Mouse (Mus musculus) CH12.LX (cell line): ENCODE data around the gene Cmtm2b.

Experiments used
- CTCF ChIP-seq, 2 experiments: IDR thresholded peaks in 1 of 2; conservative IDR thresholded peaks in 1 of 2; 2 replicates each; pipeline ENCODE4 v1.5.1; 2011 to 2012; ENCODE audit warnings: low read depth in 2 of 2, low read length in 2 of 2, improper control_type of control experiment in 1 of 2, inconsistent platforms in 1 of 2, mild to moderate bottlenecking in 1 of 2, moderate library complexity in 1 of 2
- MAFK ChIP-seq: IDR thresholded peaks from 2 replicates; pipeline ENCODE4 v1.6.1; 2011; ENCODE audit warnings: low read length, improper control_type of control experiment; ENCODE audit not compliant: insufficient replicate concordance
- SMC3 ChIP-seq: IDR thresholded peaks from 2 replicates; pipeline ENCODE4 v1.6.1; 2011; ENCODE audit warnings: low read depth, low read length, improper control_type of control experiment

DNA sequence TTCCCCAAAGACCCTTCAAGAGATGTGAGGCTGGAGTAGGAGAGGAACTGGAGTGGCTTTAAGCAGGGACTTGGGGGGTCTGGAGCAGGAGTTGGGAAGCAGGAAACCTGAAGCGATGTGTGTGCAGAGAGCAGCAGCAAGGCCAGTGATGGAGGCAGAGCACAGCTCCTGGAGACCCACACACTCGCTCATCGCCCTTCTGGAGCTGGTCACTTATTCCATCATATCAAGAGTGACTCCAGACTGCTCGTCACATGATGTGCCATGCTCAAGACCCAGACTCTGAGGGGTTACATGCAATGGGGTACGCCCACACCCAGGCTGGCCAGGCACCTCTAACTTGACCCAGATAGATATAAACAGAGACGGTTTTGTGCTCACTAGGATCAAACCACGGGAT lies 58.2 kb downstream of the Cmtm2b start:
- TF ChIP-seq SMC3 (no peak), CTCF (conservative IDR thresholded peaks at IDR 0.05 in 1 of 2, IDR thresholded peaks at IDR 0.05 in 1 of 2; ENCODE audit: low read depth in 2 of 2, low read length in 2 of 2) (no peak), MAFK (no peak)
